Mouse (Mus musculus): Measurements from ENCODE around the gene Cckar.
"Not testable (repeated sequence)": the region's sequence is repeated elsewhere in the genome, so short reads cannot be mapped to it uniquely, and the experiment has no call there.

Cckar gene

DNA sequence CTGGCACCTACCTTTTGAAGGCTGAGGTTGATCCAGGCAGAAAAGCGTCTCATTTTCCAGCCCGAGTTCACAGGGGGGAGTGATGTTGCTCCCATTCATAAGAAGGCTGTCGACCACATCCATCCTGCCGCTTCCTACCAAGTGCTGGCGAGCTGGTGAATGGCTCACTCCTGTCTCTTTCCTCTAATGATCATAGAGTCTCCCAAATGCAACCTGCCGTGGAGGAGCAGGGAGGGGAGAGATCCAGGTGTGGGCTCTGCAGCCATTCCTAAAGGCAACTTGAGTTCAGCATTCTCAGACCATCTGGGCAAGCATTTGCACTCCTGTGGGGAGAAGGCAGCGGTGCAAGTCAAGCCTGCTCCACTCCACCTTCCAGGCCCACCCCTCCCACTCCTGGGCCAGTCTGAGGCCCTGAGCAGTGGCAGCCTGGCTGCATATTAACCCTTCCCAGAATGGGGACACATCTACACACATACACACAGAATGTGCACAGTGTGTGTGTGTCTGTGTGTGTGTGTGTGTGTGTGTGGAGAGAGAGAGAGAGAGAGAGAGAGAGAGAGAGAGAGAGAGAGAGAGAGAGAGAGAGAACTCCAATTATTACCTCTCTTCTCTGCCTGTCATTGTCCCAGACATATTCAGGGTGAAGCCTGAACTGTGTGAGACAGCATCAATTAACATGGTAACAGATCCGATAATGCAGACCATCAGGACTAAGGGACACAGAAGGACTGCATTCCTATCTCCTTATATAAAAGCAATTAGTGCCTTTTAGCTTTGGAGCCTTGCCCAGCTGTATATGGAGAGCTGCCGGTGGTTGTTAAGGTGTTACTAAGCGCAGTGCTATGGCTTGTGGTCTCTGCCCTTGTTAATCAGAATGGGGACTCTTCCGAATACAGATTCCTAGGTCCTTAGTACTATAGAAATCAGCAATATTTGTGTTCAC lies at the start of gene Cckar:
Gene Cckar (minus strand): TSS at position 471 of the 943 bp plus-strand sequence.
- no peak for DNase-seq (ENCODE audit: low read depth, low spot score)

DNA sequence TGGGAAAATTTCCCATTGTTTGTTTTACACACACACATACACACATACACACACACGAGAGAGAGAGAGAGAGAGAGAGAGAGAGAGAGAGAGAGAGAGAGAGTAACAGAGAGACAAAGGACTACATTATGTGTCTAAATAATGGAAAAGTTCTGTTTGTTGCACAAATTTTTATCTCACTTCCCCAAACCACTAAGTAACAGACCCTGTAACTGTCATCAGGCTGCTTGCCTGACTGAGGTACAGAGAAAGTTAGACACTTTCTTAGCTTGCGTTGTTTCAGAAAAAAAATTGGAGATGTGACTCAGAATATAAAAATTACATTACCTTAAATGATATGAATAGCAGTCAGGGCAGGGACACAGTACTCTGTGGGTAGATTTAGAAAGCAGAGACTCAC lies 36.6 kb upstream of the Cckar start:
- no peak for DNase-seq (ENCODE audit: low read depth, low spot score)

DNA sequence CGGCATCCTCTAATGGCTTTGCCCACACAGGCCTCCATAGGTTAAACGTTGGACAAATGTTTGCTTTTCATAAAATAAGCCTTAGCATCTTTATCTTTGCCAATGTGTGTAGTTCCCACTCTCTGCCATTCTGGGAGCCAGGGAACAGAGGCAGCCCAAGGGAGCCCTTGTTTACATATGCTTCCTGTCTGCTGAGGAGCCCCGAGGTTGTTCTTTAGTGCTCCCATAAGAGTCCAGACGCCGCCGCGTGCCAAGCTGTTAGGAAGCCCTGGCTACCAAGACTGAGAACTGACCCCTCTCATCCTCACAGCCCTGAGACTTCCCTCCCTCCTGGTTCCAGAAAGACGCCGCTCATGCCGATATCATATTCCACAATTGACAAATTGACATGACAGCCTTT lies 25.4 kb upstream of the Cckar start:
- no peak for DNase-seq (ENCODE audit: low read depth, low spot score)

DNA sequence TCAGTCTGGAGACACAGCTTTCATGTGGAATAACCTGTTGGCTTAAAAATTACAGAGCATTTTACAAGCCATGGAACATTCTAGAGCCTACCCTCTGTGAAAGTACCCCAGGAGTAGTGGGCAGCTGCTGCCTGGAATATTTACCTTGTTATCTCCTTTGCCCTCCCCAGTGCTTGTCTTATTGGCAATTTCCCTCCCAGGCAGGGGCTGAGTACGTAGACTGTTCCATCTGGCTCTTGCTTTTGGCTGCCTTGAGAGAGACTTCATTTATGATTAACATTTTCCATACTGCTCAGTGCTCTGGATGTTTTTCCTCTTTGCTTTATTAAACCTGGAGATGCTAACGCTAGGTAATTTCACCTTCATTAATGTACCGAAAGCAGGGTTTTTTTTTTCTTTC lies 20.1 kb upstream of the Cckar start:
- DNase-seq (ENCODE audit: low read depth, low spot score): no peak

DNA sequence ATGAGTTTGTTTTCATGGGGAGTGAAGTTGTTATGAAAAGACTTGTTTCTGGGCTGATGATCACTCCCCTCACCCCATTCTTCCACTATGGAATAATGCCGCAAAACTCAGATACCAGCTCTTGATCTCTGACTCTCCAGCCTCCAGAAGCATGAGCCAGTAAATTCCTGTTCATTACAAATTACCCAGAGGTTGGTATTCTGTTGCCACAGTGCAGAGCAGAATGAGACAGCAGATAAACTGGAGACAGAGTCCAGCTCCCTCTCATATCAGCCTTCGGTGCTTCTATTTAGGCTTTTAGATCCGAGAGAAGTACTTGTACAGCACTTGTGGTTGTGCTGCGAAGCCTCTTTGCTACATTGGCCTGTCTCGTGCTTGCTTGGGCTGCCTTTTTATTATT lies 18.5 kb upstream of the Cckar start:
- DNase-seq (ENCODE audit: low read depth, low spot score): no peak

DNA sequence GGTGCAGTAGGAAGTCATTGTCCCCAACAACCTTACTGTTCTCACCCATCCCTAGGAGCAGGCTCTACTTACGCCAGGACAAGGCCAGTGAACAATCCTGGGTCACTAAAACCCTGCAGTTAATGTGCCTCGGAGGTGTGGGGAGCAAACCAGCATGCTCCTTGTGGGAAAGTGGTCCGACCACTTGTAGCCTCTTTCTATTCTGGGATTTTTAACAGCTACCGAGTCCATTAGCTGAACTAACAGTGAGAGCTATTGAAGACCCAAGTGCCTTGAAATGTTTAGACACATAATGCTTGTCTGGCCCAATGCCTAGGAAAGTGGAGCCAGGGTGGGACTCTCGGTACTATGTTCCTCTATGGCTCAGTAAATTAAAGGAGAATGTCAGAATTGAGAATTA lies 9.0 kb upstream of the Cckar start:
- no peak for DNase-seq (ENCODE audit: low read depth, low spot score)

DNA sequence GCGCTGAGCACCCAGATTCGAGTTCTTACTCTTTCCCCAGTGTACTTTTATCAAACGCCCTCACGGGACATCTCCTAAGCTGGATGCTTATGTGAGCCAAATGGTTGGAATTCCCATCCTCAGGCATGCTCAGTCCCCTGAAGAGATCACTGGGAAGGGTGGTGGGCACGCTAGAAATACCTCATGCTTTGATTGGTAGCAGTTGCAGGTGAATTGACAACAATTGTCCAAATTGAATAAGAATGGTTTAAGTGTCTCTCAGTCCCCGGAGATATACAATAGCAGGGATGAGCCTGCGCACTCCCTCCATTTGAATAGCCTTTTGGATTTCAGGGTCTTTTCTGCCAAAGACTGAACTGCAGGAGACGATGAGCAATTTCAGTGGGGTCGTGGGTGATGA lies 3.8 kb upstream of the Cckar start:
- no peak for DNase-seq (ENCODE audit: low read depth, low spot score)

DNA sequence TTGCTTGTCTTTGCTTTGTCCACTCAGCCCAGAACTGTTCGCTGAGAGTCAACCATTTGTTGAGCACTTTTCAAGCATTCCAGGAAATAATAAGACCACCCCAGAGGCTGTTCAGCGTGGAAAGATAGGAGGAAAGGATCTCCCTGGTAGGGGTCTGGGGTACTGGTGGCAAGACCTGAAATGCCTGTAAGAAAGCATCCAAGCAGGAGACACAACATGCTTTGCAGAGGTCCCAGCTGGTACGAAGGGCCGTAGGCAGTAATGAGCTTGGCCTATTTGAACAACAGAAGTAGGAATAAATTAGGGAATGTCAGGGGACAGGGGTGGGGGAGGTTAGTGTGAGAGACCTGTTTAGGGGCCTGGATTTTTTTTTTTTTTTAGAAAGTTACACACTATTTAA lies 686 bp upstream of the Cckar start:
- no peak for DNase-seq (ENCODE audit: low read depth, low spot score)

DNA sequence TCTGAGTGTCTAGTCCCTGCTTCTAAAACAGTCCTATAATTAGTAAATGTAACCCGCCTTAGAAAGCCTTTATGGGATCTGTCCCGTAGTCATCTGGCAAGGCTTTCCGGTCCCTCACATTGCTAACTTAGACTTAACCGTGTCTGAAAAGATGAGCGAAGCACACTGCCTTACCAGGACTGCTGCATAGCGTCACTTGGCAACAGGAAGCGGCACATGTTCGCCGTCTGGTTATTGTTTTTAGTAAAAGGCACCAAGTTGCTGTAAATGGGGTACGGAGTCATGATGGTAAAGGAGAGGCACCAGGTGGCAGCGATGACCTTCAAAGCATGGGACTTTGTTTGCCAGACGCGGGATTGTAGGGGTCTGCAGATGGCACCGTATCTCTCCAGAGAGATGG lies 4.8 kb downstream of the Cckar start:
- no peak for DNase-seq (ENCODE audit: low read depth, low spot score)

DNA sequence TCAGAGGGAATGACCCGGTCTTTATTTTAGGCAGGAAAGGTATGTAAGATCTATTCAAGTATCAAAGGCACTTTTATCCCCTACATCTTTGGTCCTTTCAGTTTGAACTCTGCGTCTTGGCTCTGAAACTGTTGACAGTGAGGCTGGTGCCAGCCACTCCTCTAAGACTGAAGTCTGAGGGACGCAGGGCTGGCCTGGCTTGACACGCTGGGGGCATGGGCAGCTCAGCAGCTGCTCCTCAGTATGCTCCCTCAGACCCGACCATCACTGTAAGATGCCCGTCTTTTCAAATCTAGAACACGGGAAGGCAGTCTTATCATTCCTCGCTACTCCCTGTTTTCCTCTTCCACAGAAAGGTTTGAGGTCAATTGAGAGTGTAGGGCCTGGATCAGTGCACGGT lies 9.7 kb downstream of the Cckar start:
- no peak for DNase-seq (ENCODE audit: low read depth, low spot score)

DNA sequence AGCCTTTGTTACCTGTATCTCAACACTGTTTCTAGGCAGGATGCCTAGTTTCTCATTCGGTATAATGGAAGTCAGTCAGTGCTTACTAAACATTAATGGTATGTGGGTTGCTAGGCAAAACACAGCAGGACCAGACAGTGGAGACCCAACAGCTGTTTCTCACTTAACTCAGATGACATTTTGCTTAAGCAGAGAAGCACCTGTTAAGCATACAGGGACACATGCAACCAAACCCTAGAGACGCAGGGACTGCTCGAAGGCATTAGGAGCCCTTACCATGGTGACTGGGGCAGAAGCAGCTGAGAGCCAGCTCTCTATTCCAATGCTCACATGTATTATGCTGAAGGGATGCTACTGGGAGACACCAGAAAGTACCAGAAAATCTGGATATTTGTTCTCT lies 10.8 kb downstream of the Cckar start:
- no peak for DNase-seq (ENCODE audit: low read depth, low spot score)

DNA sequence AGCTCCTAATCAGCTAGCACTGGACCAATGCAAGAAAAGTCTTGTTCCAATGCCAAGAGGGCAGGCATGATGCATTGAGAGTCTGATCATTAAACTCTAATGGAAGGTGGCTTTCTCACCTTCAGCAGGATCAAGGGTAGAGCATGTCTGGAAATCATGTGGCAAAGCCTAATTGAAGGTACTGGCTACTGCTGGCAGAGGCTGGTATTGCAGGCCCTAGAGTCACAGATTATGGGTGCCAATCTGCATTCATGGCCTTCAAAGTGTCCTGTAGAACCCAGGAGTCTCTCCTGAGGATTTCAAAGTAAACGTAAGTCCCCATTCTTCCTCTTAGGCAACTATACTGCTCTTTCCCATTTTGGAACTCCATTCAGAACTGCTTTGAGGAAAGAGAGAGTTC lies 14.8 kb downstream of the Cckar start:
- no peak for DNase-seq (ENCODE audit: low read depth, low spot score)

DNA sequence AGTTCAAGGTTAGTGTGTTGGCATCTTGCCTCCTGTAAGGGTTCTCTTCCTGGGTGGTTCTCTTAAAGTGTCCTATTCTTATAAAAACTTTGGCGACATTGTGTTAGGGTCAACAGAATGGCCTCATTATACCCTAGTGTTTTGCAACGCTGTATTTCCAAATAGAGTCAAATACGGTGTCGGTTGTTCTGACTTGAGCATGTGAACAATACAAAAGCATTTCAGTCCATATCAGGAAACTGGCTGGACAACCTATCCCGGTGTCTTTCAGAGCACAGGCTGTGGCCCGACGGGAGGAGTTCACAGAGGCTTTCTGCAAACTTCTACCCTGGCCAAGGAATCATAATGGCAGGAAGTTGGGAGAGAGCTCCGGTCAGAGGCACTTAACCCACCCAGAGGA lies 15.4 kb downstream of the Cckar start:
- DNase-seq (ENCODE audit: low read depth, low spot score): no peak

DNA sequence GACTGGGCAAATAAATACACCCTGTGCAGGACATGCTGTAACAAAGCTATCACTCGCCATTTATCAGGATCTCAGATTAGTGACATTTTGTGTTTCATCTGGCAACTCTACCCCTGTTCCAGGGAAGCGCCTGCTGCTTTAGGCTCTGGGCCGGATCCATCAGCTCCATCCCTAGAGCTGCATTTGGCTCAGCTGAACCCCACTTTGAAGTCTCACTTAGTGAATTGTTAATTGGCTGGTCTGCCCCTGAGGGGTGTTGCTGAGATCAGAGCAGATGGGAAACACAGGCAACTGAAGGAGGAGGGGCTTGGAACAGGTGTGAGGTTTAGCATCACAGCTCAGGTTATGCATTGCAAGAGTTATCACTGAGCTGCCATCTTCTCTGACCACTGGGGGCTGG lies 15.9 kb downstream of the Cckar start:
- no peak for DNase-seq (ENCODE audit: low read depth, low spot score)

DNA sequence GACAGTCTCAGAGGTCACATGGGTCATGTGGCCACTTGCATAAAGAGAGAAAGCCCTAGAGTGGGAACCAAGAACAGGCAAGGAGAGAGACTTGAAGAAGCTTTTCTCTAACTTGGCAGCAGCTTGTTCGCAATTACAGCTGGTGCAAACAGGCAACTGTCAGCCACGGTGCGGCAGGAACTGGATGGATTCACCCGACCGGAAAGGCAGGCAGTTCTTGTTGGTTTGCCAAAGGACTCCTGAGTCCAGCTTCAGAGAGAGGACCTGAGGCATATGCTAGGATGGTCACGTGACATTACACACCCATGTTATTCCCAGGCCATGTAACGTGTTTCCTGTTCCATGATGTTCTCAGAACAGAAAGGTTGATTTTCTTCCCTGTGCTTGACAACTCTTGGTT lies 19.2 kb downstream of the Cckar start:
- DNase-seq (ENCODE audit: low read depth, low spot score): no peak

DNA sequence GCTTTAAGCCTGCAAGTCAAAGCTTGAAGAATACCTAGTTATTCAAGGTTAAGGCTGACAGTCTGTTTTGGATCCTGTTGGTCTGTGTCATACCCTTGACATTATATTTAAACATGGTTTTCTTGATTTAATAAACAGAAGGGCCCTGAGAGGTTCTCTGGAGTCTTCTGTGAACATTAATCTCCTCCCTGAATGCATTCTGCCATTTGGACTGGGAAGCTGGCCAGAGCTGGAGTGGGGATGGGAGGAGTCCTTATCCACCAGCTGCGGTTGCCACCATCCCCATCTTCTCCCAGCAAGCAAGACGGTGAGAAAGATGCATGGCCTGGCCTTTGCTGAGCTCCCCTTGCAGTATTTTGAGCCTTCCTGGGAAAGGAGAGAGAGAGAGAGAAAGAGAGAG lies 21.1 kb downstream of the Cckar start:
- DNase-seq (ENCODE audit: low read depth, low spot score): no peak

DNA sequence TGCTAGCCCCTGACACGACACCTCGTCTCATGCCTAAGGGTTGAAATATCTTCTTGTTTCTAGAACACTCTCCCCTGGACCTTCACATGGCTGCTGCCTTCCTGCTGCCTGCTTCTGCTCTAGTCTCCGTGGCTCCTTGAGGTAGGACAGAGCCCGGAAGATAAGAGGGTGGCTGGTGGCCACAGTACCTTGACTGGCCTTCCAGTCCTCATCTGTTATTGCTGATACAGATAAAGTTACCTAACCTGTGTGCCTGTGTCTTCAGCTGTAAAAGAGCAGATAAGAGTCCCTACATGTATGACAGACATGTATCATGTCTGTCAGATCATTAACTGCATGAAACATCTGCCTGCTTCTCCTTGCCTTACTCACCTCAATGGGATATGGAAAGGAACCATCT lies 21.9 kb downstream of the Cckar start:
- no peak for DNase-seq (ENCODE audit: low read depth, low spot score)

DNA sequence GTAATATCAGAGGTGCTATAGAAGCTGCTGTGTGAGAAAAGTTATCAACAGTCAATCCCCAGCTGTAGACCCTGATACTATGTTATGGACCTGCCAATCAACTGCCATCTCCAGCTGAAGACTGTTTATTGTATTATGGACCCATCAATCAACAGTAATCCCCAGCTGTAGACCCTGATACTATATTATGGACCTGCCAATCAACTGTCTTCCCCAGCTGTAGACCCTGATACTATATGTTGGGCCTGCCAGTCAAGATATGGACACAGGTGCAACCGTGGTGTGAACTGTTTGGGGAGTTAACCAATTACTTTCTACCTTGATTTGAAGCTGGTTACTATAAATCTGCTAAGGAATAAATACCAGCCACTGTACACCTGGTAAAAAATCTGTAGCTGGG lies 23.1 kb downstream of the Cckar start:
- no peak for DNase-seq (ENCODE audit: low read depth, low spot score)

DNA sequence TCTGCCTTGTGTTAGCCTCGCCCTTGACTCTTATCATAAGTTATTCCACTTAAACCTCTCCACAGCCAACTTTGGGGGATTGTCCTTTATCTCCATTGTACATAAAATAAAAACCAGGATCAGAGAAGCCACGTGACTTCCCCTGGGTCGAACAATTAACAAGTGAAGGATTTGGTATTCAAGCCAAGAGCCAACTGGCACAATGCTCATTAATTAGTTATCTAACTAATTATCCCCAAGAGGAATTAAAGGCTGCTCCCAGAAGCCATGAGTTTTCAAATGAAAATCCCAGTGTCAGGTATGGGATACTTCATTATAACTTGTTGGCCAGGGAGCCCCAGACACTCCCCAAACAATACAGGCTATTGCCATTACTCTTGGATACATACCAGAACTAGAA lies 23.6 kb downstream of the Cckar start:
- DNase-seq (ENCODE audit: low read depth, low spot score): no peak

DNA sequence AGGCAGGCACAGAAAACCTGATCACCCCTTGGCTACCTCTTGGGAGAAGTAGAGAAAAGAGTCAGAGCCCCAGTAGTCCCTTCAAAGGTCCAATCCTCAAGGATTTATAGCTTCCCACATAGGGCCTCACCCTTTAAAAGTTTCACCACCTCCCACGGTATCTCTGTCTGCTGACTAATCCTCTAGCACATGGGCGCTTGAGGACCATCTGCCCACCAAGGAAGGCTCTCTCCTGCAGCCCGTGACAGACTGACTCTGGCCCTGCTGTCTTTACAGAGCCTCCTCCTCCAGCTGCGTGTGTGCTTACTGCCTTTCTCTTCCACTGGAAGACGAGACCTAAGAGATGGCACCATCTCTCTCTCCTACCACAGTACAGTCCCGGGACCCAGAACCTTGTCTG lies 27.9 kb downstream of the Cckar start:
- DNase-seq (ENCODE audit: low read depth, low spot score): no peak

DNA sequence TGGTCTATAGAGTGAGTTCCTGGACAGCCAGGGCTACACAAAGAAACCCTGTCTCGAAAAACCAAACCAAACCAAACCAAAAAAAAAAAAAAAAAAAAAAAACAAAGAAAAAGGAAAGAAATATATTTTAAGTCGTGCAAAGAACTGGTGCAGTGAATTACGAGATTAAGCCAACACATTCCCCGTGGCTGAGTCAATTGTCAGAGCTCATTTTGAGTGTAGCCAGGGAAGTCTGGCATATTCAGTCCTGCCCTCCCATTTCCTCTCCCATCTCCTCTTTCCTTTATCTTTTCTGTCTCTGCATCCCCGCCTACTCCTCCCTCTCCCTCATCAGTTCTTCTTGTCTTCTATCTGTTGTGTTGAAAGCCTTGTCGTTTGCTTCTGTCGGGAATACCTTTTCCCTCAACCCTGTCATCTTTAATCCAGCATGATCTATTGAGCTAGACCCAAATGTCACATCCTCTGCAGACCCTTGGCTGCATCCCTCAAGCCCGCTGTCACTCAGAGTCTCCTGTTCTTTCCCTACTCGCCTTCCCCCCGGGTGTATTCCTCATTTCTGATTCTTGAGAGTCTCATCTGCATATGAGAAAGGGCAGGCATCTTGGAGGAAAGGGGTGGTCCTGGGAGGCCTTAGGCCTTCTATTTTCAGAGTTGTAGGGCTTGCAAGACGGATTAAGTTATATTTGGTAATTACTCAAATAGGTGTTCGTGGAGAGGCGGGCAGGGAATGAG lies 29.3 kb downstream of the Cckar start:
- DNase-seq (ENCODE audit: low read depth, low spot score): no peak

DNA sequence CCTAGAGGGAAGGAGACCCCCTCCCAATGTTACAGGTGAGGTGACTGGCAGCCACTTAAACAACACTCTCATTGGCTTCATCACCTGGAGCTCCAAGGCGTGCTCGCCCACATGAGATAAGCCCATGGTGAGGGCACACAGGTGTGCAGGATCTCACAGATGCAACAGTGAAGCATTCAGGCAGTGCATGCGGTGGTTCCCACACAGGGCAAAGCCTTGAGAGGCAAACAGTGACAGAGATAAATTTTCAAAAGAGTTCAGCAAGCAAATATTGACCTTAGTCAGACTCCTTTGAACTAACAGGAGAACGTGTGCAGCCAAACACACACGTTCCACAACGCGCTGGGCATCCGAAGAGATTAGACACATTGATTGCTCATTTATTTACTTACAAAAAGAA lies 30.8 kb downstream of the Cckar start:
- DNase-seq (ENCODE audit: low read depth, low spot score): no peak

DNA sequence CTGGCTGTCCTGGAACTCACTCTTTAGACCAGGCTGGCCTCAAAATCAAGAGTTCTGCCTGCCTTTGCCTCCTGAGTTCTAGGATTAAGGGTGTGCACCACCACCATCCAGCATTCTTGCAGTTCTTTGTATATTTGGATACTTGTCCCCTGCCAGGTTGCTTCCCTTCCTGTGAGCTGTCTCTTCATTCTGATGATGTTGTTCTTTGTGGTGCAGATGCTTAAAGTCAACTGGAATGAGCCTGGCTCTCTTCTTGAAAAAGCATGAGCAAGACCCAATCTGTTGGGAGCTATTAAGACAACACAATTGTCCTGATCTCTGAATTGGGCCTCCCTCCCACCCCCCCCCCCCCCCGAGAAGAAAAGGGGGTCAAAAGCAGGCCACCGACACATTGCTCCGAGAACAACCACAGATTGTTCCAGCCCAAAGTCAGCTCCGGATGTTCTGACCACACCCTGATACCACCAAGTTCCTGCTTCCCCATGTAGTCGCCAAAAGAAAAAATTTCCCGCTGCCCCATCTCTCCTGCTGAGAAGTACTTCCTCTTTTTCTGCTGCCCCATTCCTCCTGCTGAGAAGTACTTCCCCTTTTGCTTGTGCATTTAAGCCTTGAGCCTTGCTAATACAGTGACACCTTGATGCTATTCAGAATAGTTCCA lies 33.9 kb downstream of the Cckar start:
- DNase-seq (ENCODE audit: low read depth, low spot score): not testable (repeated sequence)

All from brain, embryonic 18.5 days (tissue).